Mouse (Mus musculus) 3134 (cell line): ENCODE data around the gene Tmem222.

ENCODE experiments used
- DNase-seq: peaks from one replicate; pipeline ENCODE4 v3.0.0-alpha.2; 2011; ENCODE audit warnings: low spot score; ENCODE audit not compliant: insufficient read length; ENCODE audit errors: extremely low read depth

The Tmem222 gene

GRCm38 (mm10) chr4:133220656-133221055 is 56.9 kb downstream of the Tmem222 start:
- no peak for DNase-seq

- no peak for DNase-seq
Measured at GRCm38 (mm10) chr4:133218745-133219144, 58.8 kb downstream of the Tmem222 start.

GRCm38 (mm10) chr4:133217641-133218040 is 60.0 kb downstream of the Tmem222 start:
- no peak for DNase-seq
